Mouse (Mus musculus): Measurements from ENCODE around the gene Rpl3.

The Rpl3 gene

DNA sequence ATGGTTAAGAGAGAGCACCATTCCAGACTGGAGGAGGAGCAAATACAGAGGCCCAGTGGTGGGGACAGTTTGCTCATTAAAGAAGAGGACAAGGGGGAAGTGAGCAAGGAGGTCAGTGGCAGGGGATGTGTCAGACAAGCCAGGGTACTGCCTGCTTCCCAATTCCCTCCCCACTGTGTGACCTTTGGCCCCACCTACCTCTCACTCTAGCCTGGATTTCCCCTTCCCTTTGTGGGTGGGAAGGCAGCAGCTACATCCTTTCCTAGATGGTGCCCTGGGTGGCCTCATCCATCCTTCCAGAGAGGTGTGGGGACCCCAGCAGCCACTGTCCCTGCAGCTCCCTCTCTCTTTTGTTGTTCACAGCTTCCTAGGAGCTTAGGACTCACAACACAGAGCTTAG lies 56.8 kb downstream of the Rpl3 start:
- no peak for DNase-seq (ENCODE audit: low read depth)

DNA sequence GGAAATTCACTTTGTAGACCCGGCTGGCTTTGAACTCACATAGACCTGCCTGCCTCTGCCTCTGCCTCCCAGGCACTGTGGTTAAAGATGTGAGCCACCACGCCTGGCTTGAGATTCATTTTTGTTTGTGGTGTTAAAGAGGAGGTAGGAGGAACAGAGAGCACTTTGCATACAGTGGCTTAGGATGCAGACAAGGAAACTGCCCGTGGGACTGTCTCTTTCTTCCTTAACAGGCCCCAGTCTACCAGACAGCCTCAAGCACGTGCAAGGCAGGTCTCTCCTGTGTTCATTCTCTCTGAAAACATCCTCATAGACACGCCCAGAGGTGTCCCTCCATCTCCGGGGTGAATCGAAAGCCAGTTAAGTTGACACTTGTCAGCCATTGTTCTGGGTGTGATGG lies 57.3 kb downstream of the Rpl3 start:
- no peak for DNase-seq (ENCODE audit: low read depth)

DNA sequence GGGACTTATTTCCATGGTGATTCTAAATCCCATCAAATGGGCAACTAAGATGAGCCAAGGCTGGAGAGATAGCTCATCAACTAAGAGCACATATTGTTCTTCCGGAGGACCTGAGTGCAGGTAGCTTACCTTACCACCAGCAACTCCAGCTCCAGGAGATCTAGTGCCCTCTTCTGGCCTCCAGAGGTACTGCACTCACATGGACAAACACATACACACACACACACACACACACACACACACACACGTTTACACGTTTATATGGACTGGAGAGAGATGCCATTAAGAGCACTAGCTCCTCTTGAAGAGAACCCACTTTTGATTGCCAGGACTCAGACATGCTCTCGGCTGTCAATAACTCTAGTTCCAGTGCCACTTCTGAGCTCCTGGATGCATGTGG lies 60.5 kb downstream of the Rpl3 start:
- no peak for DNase-seq (ENCODE audit: low read depth)

DNA sequence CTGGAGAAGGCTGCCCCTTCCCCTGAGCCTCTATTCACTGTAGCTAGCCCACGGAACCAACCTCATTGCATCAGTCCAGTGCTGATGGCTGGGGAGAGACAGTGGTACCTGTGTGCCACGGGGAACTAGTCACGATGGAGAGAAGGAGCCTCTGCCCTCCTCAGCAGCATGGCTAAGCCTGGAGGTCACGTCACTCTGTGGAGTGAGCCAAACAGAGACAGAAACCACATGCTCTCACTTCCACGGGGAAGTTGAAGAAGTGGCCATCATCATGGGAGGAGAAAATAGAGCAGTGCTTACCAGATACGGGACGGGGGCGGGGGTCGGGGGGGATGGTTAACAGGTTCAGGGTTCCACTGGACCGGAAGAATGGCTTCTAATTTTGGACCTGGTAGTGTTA lies 61.3 kb downstream of the Rpl3 start:
- DNase-seq (ENCODE audit: low read depth), result no peak

DNA sequence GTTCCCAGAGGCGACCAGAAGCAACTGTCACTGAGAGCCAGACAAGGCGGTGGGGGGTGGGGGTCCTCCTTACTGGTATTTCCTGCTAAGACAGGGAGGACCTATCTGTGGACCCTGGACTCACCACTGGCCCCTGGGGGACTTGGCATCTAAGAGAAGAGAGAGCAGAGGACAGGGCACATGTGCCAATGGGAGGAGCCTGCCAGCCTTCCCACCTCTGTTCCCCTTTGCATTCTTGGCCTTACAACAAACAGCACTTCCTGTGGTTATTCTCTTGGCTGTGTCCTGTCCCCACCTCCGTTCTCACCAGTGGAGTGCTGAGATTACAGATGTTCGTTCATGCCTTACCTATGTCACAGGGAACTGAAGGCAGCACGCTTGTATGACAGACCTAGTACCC lies 62.8 kb downstream of the Rpl3 start:
- DNase-seq (ENCODE audit: low read depth), result no peak

Data from 416B (cell line).